Mouse (Mus musculus) lung, embryonic 14.5 days (tissue): Measurements from ENCODE around the gene Gpnmb. TPM values are rescaled to one million over a fixed set of nuclear protein-coding genes. Genes with fewer than 3 reads are reported as not detected.

ENCODE experiments used
- ATAC-seq: fragments of 200-750 bp; cut with Nextera tagmentation; 2 replicates; pipeline ENCODE4 v1.8.0; 2017; ENCODE audit warnings: mild to moderate bottlenecking, moderate TSS enrichment, moderate library complexity; ENCODE audit not compliant: insufficient read depth
- DNase-seq: peaks from one replicate; pipeline ENCODE4 v3.0.0-alpha.2; 2015
- H3K27ac ChIP-seq: fragments of 300-500 bp; sonication (generic); 2 replicates; pipeline ENCODE4 v1.5.1; 2014; ENCODE audit warnings: low read depth, mild to moderate bottlenecking, moderate library complexity
- H3K27me3 ChIP-seq: fragments of 300-500 bp; sonication (generic); 2 replicates; pipeline ENCODE4 v1.6.1; 2014; ENCODE audit warnings: low read length, control low read depth; ENCODE audit not compliant: insufficient read depth
- H3K36me3 ChIP-seq: fragments of 300-500 bp; sonication (generic); 2 replicates; pipeline ENCODE4 v1.6.1; 2014; ENCODE audit warnings: control low read depth; ENCODE audit not compliant: insufficient read depth
- H3K4me1 ChIP-seq: fragments of 300-500 bp; sonication (generic); 2 replicates; pipeline ENCODE4 v1.6.1; 2014; ENCODE audit warnings: antibody characterized with exemption, control low read depth; ENCODE audit not compliant: insufficient read depth
- H3K4me2 ChIP-seq: fragments of 300-500 bp; sonication (generic); 2 replicates; pipeline ENCODE4 v1.6.1; 2014; ENCODE audit warnings: mild to moderate bottlenecking
- H3K4me3 ChIP-seq: fragments of 300-500 bp; sonication (generic); 2 replicates; pipeline ENCODE4 v1.5.1; 2014; ENCODE audit warnings: low read depth, low read length
- H3K9ac ChIP-seq: fragments of 300-500 bp; sonication (generic); 2 replicates; pipeline ENCODE4 v1.6.1; 2014
- H3K9me3 ChIP-seq: fragments of 300-500 bp; sonication (generic); 2 replicates; pipeline ENCODE4 v1.6.1; 2016; ENCODE audit warnings: low read depth, low read length, control low read depth
- CTCF ChIP-seq: IDR thresholded peaks from 2 replicates; pipeline ENCODE4 v1.5.1; 2016; ENCODE audit warnings: antibody characterized with exemption, low read depth
- WGBS: fragments of 180-500 bp; shearing (Covaris S2); extraction: QIAGEN DNeasy Blood & Tissue Kit; methylation state at CpG from one replicate; pipeline ENCODE4 v1.1.7; 2014; 5-methylcytosine and 5-hydroxymethylcytosine counted together
- polyA plus RNA-seq: library from polyadenylated mRNA; unstranded; fragments of >200 nt; fragmentation: Nextera tagmentation; extraction: Ambion mirVana; gene quantifications from 2 replicates; pipeline ENCODE4 v1.2.1, GENCODE M21; 2014

Gpnmb gene
- polyA plus RNA-seq, 1 experiment from 2014 or later, result 0.21 TPM

- TF ChIP-seq CTCF, result no peak
- DNase-seq, result no peak
These were observed 11.5 kb downstream of the Gpnmb start for GRCm38 (mm10) chr6:49047848-49048247.

GRCm38 (mm10) chr6:49048395-49048794 is 12.0 kb downstream of the Gpnmb start:
- no peak for DNase-seq
- ATAC-seq, result no peak
- Histone ChIP-seq H3K4me2 (no peak overlapping the region), H3K27ac (no peak overlapping the region), H3K27me3 (no peaks in the 10 kb centered on the region), H3K9ac (no peak overlapping the region), H3K9me3 (no peaks in the 10 kb centered on the region), H3K4me1 (no peaks in the 10 kb centered on the region), H3K36me3 (no peaks in the 10 kb centered on the region), H3K4me3 (no peak overlapping the region)
- WGBS, result 83% methylated on average over 10 of the region's 10 CpGs
- no peak for TF ChIP-seq CTCF

More at GRCm38 (mm10) chr6:49047848-49048247, 11.5 kb downstream of the Gpnmb start:
- no peak for ATAC-seq
- H3K4me3 ChIP-seq, result no peak overlapping the region
- H3K9me3 ChIP-seq, result no peaks in the 10 kb centered on the region
- no peak overlapping the region for H3K4me2 ChIP-seq
- H3K9ac ChIP-seq, result no peak overlapping the region
- no peaks in the 10 kb centered on the region for H3K27me3 ChIP-seq
- H3K36me3 ChIP-seq, result no peaks in the 10 kb centered on the region
- WGBS, result 66% methylated on average over 10 of the region's 10 CpGs
- no peak overlapping the region for H3K27ac ChIP-seq
- H3K4me1 ChIP-seq, result no peaks in the 10 kb centered on the region

GRCm38 (mm10) chr6:49050677-49051410 is 14.5 kb downstream of the Gpnmb start:
- WGBS, result 68% methylated on average over 11 of the region's 11 CpGs

GRCm38 (mm10) chr6:49052191-49052590 is 15.8 kb downstream of the Gpnmb start:
- Histone ChIP-seq H3K4me3 (no peak overlapping the region), H3K9ac (no peak overlapping the region), H3K9me3 (no peaks in the 10 kb centered on the region), H3K4me2 (no peak overlapping the region), H3K36me3 (no peaks in the 10 kb centered on the region), H3K27me3 (no peaks in the 10 kb centered on the region), H3K27ac (no peak overlapping the region), H3K4me1 (no peaks in the 10 kb centered on the region)
- WGBS, result 44% methylated on average over 5 of the region's 5 CpGs
- TF ChIP-seq CTCF, result no peak
- no peak for DNase-seq
- no peak for ATAC-seq

More at GRCm38 (mm10) chr6:49050677-49051410, 14.5 kb downstream of the Gpnmb start:
- ATAC-seq (no peak), DNase-seq (no peak)
- H3K4me1 ChIP-seq, result no peaks in the 10 kb centered on the region
- H3K36me3 ChIP-seq, result no peaks in the 10 kb centered on the region
- no peaks in the 10 kb centered on the region for H3K9me3 ChIP-seq
- H3K27ac ChIP-seq, result no peak overlapping the region
- no peak for TF ChIP-seq CTCF
- no peak overlapping the region for H3K4me3 ChIP-seq
- H3K9ac ChIP-seq, result no peak overlapping the region
- no peaks in the 10 kb centered on the region for H3K27me3 ChIP-seq
- no peak overlapping the region for H3K4me2 ChIP-seq

GRCm38 (mm10) chr6:49055256-49055733 is 18.9 kb downstream of the Gpnmb start:
- no peak overlapping the region for H3K27ac ChIP-seq
- WGBS, result 26% methylated on average over 7 of the region's 7 CpGs
- H3K9ac ChIP-seq, result no peak overlapping the region
- no peaks in the 10 kb centered on the region for H3K4me1 ChIP-seq
- H3K4me2 ChIP-seq, result no peak overlapping the region
- no peaks in the 10 kb centered on the region for H3K9me3 ChIP-seq
- no peaks in the 10 kb centered on the region for H3K36me3 ChIP-seq
- H3K27me3 ChIP-seq, result no peaks in the 10 kb centered on the region
- H3K4me3 ChIP-seq, result no peak overlapping the region
- no peak for TF ChIP-seq CTCF
- no peak for DNase-seq
- ATAC-seq, result no peak

- Histone ChIP-seq H3K4me3 (no peak overlapping the region), H3K4me2 (no peak overlapping the region), H3K27ac (no peak overlapping the region), H3K27me3 (no peaks in the 10 kb centered on the region), H3K4me1 (no peaks in the 10 kb centered on the region), H3K9me3 (no peaks in the 10 kb centered on the region), H3K36me3 (no peaks in the 10 kb centered on the region), H3K9ac (no peak overlapping the region)
- TF ChIP-seq CTCF, result no peak
- no peak for DNase-seq
- ATAC-seq, result no peak
- 76% methylated on average over 9 of the region's 9 CpGs for WGBS
These were observed 19.7 kb downstream of the Gpnmb start for GRCm38 (mm10) chr6:49056009-49056408.

- DNase-seq (peak; percentile 88), ATAC-seq (no peak; the same call in 1 of the 2 replicates)
- H3K27ac ChIP-seq, result no peak overlapping the region
- H3K4me3 ChIP-seq, result no peak overlapping the region
- peak; percentile 88 for TF ChIP-seq CTCF
- no peak overlapping the region for H3K4me2 ChIP-seq
- H3K27me3 ChIP-seq, result no peaks in the 10 kb centered on the region
- no peaks in the 10 kb centered on the region for H3K9me3 ChIP-seq
- no peaks in the 10 kb centered on the region for H3K36me3 ChIP-seq
- no peaks in the 10 kb centered on the region for H3K4me1 ChIP-seq
- WGBS, result 34% methylated on average over 8 of the region's 8 CpGs
- no peak overlapping the region for H3K9ac ChIP-seq
These were observed 21.0 kb downstream of the Gpnmb start for GRCm38 (mm10) chr6:49057053-49058021.
